Comparison of ENCODE assay signal across 22 mouse cellular contexts in the genomic region with DNA sequence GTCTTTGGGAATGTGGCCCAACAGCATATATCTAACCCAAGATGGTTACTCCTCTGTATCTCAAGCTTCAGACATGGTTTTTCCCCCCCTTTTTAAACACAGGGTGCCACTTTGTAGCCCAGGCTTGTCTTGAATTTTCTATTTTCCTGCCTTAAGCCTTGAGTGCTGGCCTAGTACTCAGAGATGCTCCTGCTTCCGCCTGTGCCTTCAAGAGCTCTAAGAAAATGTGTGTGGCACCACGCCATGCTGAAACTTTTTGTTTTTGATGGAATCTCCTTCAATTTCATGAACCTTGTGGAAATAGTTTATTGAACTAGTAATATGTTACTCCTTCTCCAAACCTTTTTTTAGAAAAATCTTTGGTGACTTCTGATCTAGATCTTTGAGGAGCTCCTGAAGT. TPM values are rescaled to one million over a fixed set of nuclear protein-coding genes. Genes with fewer than 3 reads are reported as not detected.
DNase-seq lines count a peak whose midpoint lies in the region; ATAC-seq and TF ChIP-seq lines count a peak whose summit lies in the region.
"Had no signal": no experiment of that assay in that cellular context is flagged by ENCODE, and none has a peak within 500 bp of the region (broad histone marks: within the 10 kb centered on the region; RNA-seq: fewer than 3 reads in every experiment).

No protein-coding gene starts in this region.

- no peaks in the 10 kb centered on the region for H3K36me3 ChIP-seq in heart, adult 2 months (ENCODE audit: control insufficient read depth, insufficient read depth, low read length)
- no peaks in the 10 kb centered on the region for H3K36me3 ChIP-seq in midbrain, embryonic 11.5 days (ENCODE audit: control insufficient read depth, insufficient read depth, low read length)
- H3K36me3 ChIP-seq in midbrain, postnatal 0 days (ENCODE audit: insufficient read depth, low read length) = peaks cover 1% of the 10 kb centered on the region; the same call in 1 of the 2 replicates
- H3K36me3 ChIP-seq in MEL (ENCODE audit: control insufficient read depth in 1 of 2, insufficient read depth in 2 of 2, low read length in 2 of 2) = peaks cover 0 to 20% of the 10 kb centered on the region in 2 experiments; a peak in 2 of 4 replicates

- H3K27me3 ChIP-seq in heart, adult 2 months (ENCODE audit: control insufficient read depth, insufficient read depth, low read length) = no peaks in the 10 kb centered on the region
- no peaks in the 10 kb centered on the region for H3K27me3 ChIP-seq in midbrain, embryonic 11.5 days (ENCODE audit: control insufficient read depth, insufficient read depth, low read length)
- H3K27me3 ChIP-seq in midbrain, postnatal 0 days (ENCODE audit: insufficient read depth, low read length) = no peaks in the 10 kb centered on the region
- no peaks in the 10 kb centered on the region for H3K27me3 ChIP-seq in MEL (ENCODE audit: control insufficient read depth in 1 of 2, insufficient read depth in 2 of 2, low read length in 2 of 2)
- H3K27me3 ChIP-seq: CH12.LX, Patski had no signal

- no peak overlapping the region for H3K4me3 ChIP-seq in heart, adult 2 months
- no peak overlapping the region for H3K4me3 ChIP-seq in midbrain, embryonic 11.5 days (ENCODE audit: low read depth, low read length)
- H3K4me3 ChIP-seq in midbrain, postnatal 0 days (ENCODE audit: low read depth, low read length) = no peak overlapping the region
- no peak overlapping the region for H3K4me3 ChIP-seq in MEL (ENCODE audit: control insufficient read depth in 1 of 2, insufficient read depth in 1 of 2, low read depth in 2 of 2, low read length in 2 of 2)

- no peak for TF ChIP-seq CTCF in heart, adult 2 months (IDR thresholded peaks at IDR 0.05)
- TF ChIP-seq CTCF in midbrain, postnatal 0 days (IDR thresholded peaks at IDR 0.05) = no peak
- TF ChIP-seq CTCF in MEL (IDR thresholded peaks at IDR 0.05 in 2 of 3, conservative IDR thresholded peaks at IDR 0.05 in 1 of 3; ENCODE audit: control insufficient read depth in 1 of 3, insufficient read depth in 1 of 3, low read depth in 2 of 3, low read length in 3 of 3, poor library complexity in 1 of 3, severe bottlenecking in 1 of 3) = no peak

- H3K4me2 ChIP-seq in midbrain, embryonic 11.5 days = no peak overlapping the region
- H3K4me2 ChIP-seq in midbrain, postnatal 0 days (ENCODE audit: low read depth, low read length, poor library complexity, severe bottlenecking) = no peak overlapping the region

- no peak overlapping the region for H3K9ac ChIP-seq in heart, adult 2 months (ENCODE audit: low read depth, low read length)
- H3K9ac ChIP-seq in midbrain, embryonic 11.5 days (ENCODE audit: low read length) = no peak overlapping the region
- no peak overlapping the region for H3K9ac ChIP-seq in midbrain, postnatal 0 days (replicated peaks; ENCODE audit: low read length, poor library complexity, severe bottlenecking)
- H3K9ac ChIP-seq in MEL (ENCODE audit: control insufficient read depth, low read depth, low read length, poor library complexity, severe bottlenecking) = no peak overlapping the region

- no peak for TF ChIP-seq EP300 in heart, adult 2 months (IDR thresholded peaks at IDR 0.05; ENCODE audit: insufficient read depth, low read depth, low read length)
- TF ChIP-seq EP300 in MEL (IDR thresholded peaks at IDR 0.05; ENCODE audit: low read depth in 1 of 2, low read length in 2 of 2) = no peak

- 94% methylated on average over 2 of the region's 2 CpGs for WGBS in heart, adult 2 months
- 85% methylated on average over 2 of the region's 2 CpGs for WGBS in midbrain, embryonic 11.5 days
- WGBS in midbrain, postnatal 0 days = 93% methylated on average over 2 of the region's 2 CpGs

- no peaks in the 10 kb centered on the region for H3K4me1 ChIP-seq in heart, adult 2 months (ENCODE audit: control insufficient read depth, insufficient read depth, low read length)
- no peaks in the 10 kb centered on the region for H3K4me1 ChIP-seq in midbrain, embryonic 11.5 days (ENCODE audit: control insufficient read depth, insufficient read depth, low read length)
- no peaks in the 10 kb centered on the region for H3K4me1 ChIP-seq in midbrain, postnatal 0 days (ENCODE audit: insufficient read depth, low read length)
- H3K4me1 ChIP-seq in MEL (ENCODE audit: control insufficient read depth in 1 of 2, insufficient read depth in 2 of 2, low read length in 2 of 2) = no peaks in the 10 kb centered on the region

- no peaks in the 10 kb centered on the region for H3K9me3 ChIP-seq in midbrain, embryonic 11.5 days (ENCODE audit: control insufficient read depth, low read length)
- H3K9me3 ChIP-seq in midbrain, postnatal 0 days (ENCODE audit: low read length) = no peaks in the 10 kb centered on the region
- H3K9me3 ChIP-seq in MEL (replicated peaks; ENCODE audit: insufficient read depth, low read length) = no peaks in the 10 kb centered on the region
- H3K9me3 ChIP-seq: G1E had no signal

- no peaks in the 10 kb centered on the region for H3K79me2 ChIP-seq in heart, adult 2 months (replicated peaks; ENCODE audit: control insufficient read depth, insufficient read depth, low read length)
- no peaks in the 10 kb centered on the region for H3K79me2 ChIP-seq in MEL (ENCODE audit: control insufficient read depth, insufficient read depth, low read length, poor library complexity)

- intact Hi-C loops in heart, adult 2 months (cut with DNase I) = no loop called here

- DNase-seq in heart, adult 11 months = peak; percentile 83
- no peak for DNase-seq in heart, adult 2 months
- peak; percentile 56 for DNase-seq in midbrain, embryonic 11.5 days (ENCODE audit: low spot score, missing footprints)
- no peak for DNase-seq in midbrain, postnatal 0 days (ENCODE audit: low spot score)
- no peak for DNase-seq in MEL (ENCODE audit: low read depth, low spot score)
- no peak for DNase-seq in ovary, postnatal 14 days (ENCODE audit: low spot score)
- DNase-seq: adrenal gland, adult 2 months; adrenal gland, adult 8-10 months; adrenal gland, postnatal 10 days; adrenal gland, postnatal 14 days; adrenal gland, postnatal 25 days; adrenal gland, postnatal 36 days; B cell, adult 2 months; cerebellum, adult 11 months; cerebellum, adult 11-12 months; cerebellum, adult 18-20 months; cerebellum, adult 2 months had no signal

- ATAC-seq in midbrain, embryonic 11.5 days (ENCODE audit: low FRiP score) = no peak
- ATAC-seq in midbrain, postnatal 0 days (ENCODE audit: low FRiP score) = no peak
- ATAC-seq: activated CD4-positive, CD25-positive, alpha-beta regulatory T cell, adult 4 months; CD4-positive, CD25-positive, alpha-beta regulatory T cell, adult 4 months; Patski had no signal

- TF ChIP-seq RAD21 in MEL (IDR thresholded peaks at IDR 0.05; ENCODE audit: low read depth, low read length) = no peak

- TF ChIP-seq POLR2A in heart, adult 2 months (IDR thresholded peaks at IDR 0.05; ENCODE audit: insufficient read depth, low read depth, low read length) = no peak
- no peak for TF ChIP-seq POLR2A in MEL (IDR thresholded peaks at IDR 0.05; ENCODE audit: control insufficient read depth in 1 of 2, insufficient read depth in 1 of 2, low read depth in 1 of 2, low read length in 2 of 2, poor library complexity in 1 of 2)

- no peak overlapping the region for H3K27ac ChIP-seq in heart, adult 2 months
- H3K27ac ChIP-seq in midbrain, embryonic 11.5 days (ENCODE audit: low read depth, low read length) = no peak overlapping the region
- no peak overlapping the region for H3K27ac ChIP-seq in midbrain, postnatal 0 days (ENCODE audit: low read depth, low read length)
- no peak overlapping the region for H3K27ac ChIP-seq in MEL (ENCODE audit: control insufficient read depth, low read depth, low read length)

TF ChIP-seq in MEL, 35 proteins besides CTCF, POLR2A, EP300 and RAD21:
- TF ChIP-seq POLR2AphosphoS2 (IDR thresholded peaks at IDR 0.05; ENCODE audit: low read length) (peak; percentile 53; the same call in 1 of the 2 replicates), ETS1 (IDR thresholded peaks at IDR 0.05; ENCODE audit: low read depth, low read length) (no peak)

RNA-seq across cellular contexts. Expression of a gene that starts 49.7 kb away (rescaled TPM):
- total RNA-seq in heart, adult 2 months (2021) = 10 to 100 TPM; 31.9 to 36.4 TPM
- polyA plus RNA-seq in heart, adult 2 months (2012; rRNA removed) = 16.0 and 26.3 TPM in 2 replicates
- polyA plus RNA-seq in midbrain, embryonic 11.5 days (2014; fragmentation: Nextera tagmentation; extraction: Ambion mirVana) = 40.9 and 44.3 TPM in 2 replicates
- 31.0 and 39.0 TPM in 2 replicates for total RNA-seq in midbrain, postnatal 0 days (2014; rRNA removed)
- polyA plus RNA-seq in midbrain, postnatal 0 days (2015; fragmentation: Nextera tagmentation; extraction: Ambion mirVana) = 29.4 and 30.5 TPM in 2 replicates
- 28.9 and 29.5 TPM in 2 replicates for total RNA-seq in MEL (2012; rRNA removed)
- 100 to 1,000 TPM in 1 of 2 experiments, 10 to 100 TPM in 1; 43.3 to 118 TPM for polyA plus RNA-seq in MEL (2012; ENCODE audit: insufficient read depth in 1 of 2, insufficient read length in 2 of 2, low read depth in 1 of 2, low replicate concordance in 2 of 2, missing spikeins in 1 of 2)

Comparison
In these comparisons a context has a peak if more than half of its experiments do, and no peak if none do; other contexts are left out.
1. DNase-seq: peak in heart, adult 11 months (single experiment) and midbrain, embryonic 11.5 days (single experiment); none in heart, adult 2 months (0 of 2), midbrain, postnatal 0 days (single experiment), MEL (single experiment) and ovary, postnatal 14 days (single experiment).